Comparison of ENCODE assay signal across 8 mouse cellular contexts in the genomic region with DNA sequence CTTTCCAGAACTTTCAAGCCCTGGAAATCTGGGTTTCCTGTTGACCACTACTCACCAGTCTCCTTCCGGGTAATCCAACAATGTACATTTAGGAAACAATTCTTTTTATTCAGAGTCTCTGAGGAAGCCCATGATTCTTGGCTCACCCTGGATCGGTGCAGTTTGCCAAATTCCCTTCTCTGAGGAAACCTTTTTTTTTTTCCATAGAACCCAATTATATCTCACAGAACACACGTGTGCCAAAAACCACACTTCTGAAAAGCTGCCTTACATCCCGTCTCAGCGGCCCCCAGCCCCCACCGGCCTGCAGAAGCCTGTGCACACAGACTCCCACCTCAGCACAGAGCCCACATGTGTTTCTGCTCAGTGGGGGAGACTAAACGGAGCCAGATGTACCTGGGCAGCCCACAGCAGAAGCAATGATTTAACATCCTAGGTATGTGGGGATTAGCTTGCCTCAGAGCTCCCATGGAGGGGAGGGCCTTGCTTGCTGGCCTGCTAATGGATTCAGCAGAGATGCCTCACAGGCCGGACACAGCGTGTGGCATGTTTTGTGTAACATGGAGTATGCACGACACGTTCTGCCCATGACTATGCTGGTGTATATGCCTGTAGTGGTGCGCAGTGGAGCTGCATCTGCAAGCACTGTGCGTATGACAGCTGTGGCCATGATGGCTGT.
DNase-seq lines count a peak whose midpoint lies in the region; ATAC-seq and TF ChIP-seq lines count a peak whose summit lies in the region.

No protein-coding gene starts in this region.

- no peaks in the 10 kb centered on the region for H3K9me3 ChIP-seq in midbrain, embryonic 10.5 days (replicated peaks)
- H3K9me3 ChIP-seq in midbrain, postnatal 0 days (ENCODE audit: low read length): peaks cover 3% of the 10 kb centered on the region; the same call in 1 of the 2 replicates
- no peaks in the 10 kb centered on the region for H3K9me3 ChIP-seq in stomach, embryonic 14.5 days (ENCODE audit: control insufficient read depth, low read depth, low read length)

- WGBS in midbrain, embryonic 10.5 days: 73% methylated on average over 13 of the region's 13 CpGs
- 51% methylated on average over 13 of the region's 13 CpGs for WGBS in midbrain, postnatal 0 days
- 50% methylated on average over 13 of the region's 13 CpGs for WGBS in stomach, embryonic 14.5 days

- H3K27ac ChIP-seq in midbrain, embryonic 10.5 days (replicated peaks): peak overlapping the region; percentile 67
- H3K27ac ChIP-seq in midbrain, postnatal 0 days (ENCODE audit: low read depth, low read length): no peak overlapping the region
- H3K27ac ChIP-seq in stomach, embryonic 14.5 days (ENCODE audit: low read length): peak overlapping the region; percentile 66

- no peak overlapping the region for H3K4me2 ChIP-seq in midbrain, postnatal 0 days (ENCODE audit: low read depth, low read length, poor library complexity, severe bottlenecking)
- H3K4me2 ChIP-seq in stomach, embryonic 14.5 days (replicated peaks; ENCODE audit: low read depth, low read length): no peak overlapping the region

- H3K9ac ChIP-seq in midbrain, postnatal 0 days (replicated peaks; ENCODE audit: low read length, poor library complexity, severe bottlenecking): no peak overlapping the region
- H3K9ac ChIP-seq in stomach, embryonic 14.5 days (replicated peaks; ENCODE audit: low read depth, low read length): no peak overlapping the region

- no peak for ATAC-seq in midbrain, postnatal 0 days (ENCODE audit: low FRiP score)
- ATAC-seq in stomach, embryonic 14.5 days (ENCODE audit: insufficient number of reproducible peaks, insufficient read depth, low FRiP score, low read depth): peak; percentile 73; the same call in 1 of the 2 replicates

- DNase-seq in midbrain, embryonic 10.5 days (ENCODE audit: low spot score): peak; percentile 21
- DNase-seq in midbrain, postnatal 0 days (ENCODE audit: low spot score): no peak
- DNase-seq in heart, adult 9 months (ENCODE audit: low spot score in 2 of 2): peak; percentile 12 to 16
- peak; percentile 41 for DNase-seq in kidney, postnatal 14 days
- no peak for DNase-seq in gastrocnemius, postnatal 10 days
- DNase-seq in adrenal gland, postnatal 10 days: no peak
- DNase-seq in layer of hippocampus, adult 8-10 months (ENCODE audit: low spot score in 2 of 2): no peak

- peaks cover 24% of the 10 kb centered on the region for H3K4me1 ChIP-seq in midbrain, embryonic 10.5 days
- no peaks in the 10 kb centered on the region for H3K4me1 ChIP-seq in midbrain, postnatal 0 days (ENCODE audit: insufficient read depth, low read length)
- H3K4me1 ChIP-seq in stomach, embryonic 14.5 days (ENCODE audit: control insufficient read depth, insufficient read depth, low read length): peaks cover 9% of the 10 kb centered on the region; the same call in 1 of the 2 replicates

- no peak for TF ChIP-seq CTCF in midbrain, postnatal 0 days (IDR thresholded peaks at IDR 0.05)

- H3K27me3 ChIP-seq in midbrain, embryonic 10.5 days (ENCODE audit: low read depth, poor library complexity, severe bottlenecking): no peaks in the 10 kb centered on the region
- no peaks in the 10 kb centered on the region for H3K27me3 ChIP-seq in midbrain, postnatal 0 days (ENCODE audit: insufficient read depth, low read length)
- H3K27me3 ChIP-seq in stomach, embryonic 14.5 days (ENCODE audit: control insufficient read depth, insufficient read depth, low read length): no peaks in the 10 kb centered on the region

- no peak overlapping the region for H3K4me3 ChIP-seq in midbrain, embryonic 10.5 days
- H3K4me3 ChIP-seq in midbrain, postnatal 0 days (ENCODE audit: low read depth, low read length): no peak overlapping the region
- H3K4me3 ChIP-seq in stomach, embryonic 14.5 days (ENCODE audit: low read depth, low read length): no peak overlapping the region

- no peaks in the 10 kb centered on the region for H3K36me3 ChIP-seq in midbrain, embryonic 10.5 days
- H3K36me3 ChIP-seq in midbrain, postnatal 0 days (ENCODE audit: insufficient read depth, low read length): no peaks in the 10 kb centered on the region
- H3K36me3 ChIP-seq in stomach, embryonic 14.5 days (ENCODE audit: control insufficient read depth, insufficient read depth, low read length): no peaks in the 10 kb centered on the region

Comparison
In these comparisons a context has a peak if more than half of its experiments do, and no peak if none do; other contexts are left out.
1. DNase-seq: peak in midbrain, embryonic 10.5 days (single experiment), heart, adult 9 months (2 of 2) and kidney, postnatal 14 days (single experiment); none in midbrain, postnatal 0 days (single experiment), gastrocnemius, postnatal 10 days (single experiment), adrenal gland, postnatal 10 days (single experiment) and layer of hippocampus, adult 8-10 months (0 of 2).